Mouse (Mus musculus): ENCODE data around the gene Vmn2r63.
"Not testable (repeated sequence)": the region's sequence is repeated elsewhere in the genome, so short reads cannot be mapped to it uniquely, and the experiment has no call there.

Vmn2r63 gene

DNA sequence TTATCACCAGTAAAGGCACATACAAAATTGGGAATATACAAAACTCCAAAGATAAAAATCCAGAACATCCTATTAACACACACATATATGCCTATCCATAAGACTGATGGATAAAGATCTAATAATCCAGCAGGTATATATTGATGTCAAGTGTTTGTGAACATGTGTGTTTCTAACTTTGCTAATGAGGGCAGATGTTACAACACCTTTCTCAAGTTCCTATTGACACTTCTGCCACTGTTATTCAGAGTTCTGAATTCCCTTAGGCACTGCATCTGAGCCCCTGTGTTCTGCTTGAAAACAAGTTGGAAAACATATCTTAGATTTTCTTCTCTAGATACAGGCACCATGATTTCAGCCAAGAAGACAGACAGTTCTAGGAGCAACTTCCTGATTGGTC, at the start of gene Vmn2r63:
Gene Vmn2r63 (minus strand): TSS at position 101 of the 400 bp plus-strand sequence.
- not testable (repeated sequence) for DNase-seq

DNA sequence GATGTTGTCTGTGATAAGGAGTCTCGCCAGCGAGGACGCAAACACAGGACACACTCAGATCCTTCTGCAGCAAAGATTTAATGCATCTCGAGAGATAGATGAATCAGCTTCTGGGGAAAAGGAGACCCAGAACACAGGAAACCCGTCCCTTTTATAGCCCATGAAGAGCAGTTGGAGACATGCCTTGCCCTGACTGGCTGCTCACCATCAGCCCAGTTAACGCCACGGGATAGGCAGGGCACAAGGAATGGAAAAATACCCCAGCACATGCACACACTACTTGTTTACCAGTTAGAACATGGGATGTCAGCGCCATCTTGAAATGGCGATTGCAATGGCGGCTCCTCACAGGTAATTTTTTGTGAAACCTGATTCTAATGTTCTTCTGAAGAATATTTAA, 47.1 kb upstream of the Vmn2r63 start:
- DNase-seq = no peak

DNA sequence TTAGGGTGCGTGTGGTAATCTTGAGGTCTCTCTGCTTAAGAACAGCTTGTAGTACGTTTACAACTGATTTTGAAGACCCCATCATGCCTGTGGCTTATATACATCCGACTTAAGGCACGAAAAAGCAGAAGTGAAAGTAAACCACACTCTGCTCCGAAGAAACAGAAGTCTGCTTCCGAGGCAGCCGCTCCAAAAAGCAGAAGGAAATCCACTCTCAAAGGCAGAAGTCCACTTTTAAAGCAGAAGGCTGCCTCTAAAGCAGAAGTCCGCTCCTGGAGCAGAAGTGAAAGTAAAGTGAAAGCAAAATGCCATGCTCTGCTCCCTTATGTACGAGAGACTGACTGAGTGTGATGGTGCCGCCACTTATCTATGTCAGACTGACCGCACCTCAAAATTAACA, 46.5 kb upstream of the Vmn2r63 start:
- DNase-seq = no peak

DNA sequence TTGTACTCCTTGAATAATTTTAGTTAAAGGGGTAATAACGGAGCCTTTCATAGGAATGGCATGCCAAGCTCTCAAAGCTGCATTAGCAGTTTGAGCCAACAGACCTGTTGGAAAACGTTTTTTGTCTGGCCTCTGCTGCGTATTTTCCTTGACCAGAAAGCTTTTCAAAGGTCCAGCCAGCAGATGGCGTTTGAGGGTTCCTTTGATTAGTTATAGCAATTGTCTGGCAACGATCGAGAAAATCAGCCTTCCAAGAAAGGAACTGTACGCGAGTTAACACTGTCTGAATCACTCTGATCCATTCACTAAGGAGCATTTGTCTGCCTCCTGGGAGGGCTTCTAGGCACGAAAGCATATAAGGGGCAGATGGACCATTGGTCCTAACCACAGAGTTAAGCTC, 31.6 kb upstream of the Vmn2r63 start:
- no peak for DNase-seq

DNA sequence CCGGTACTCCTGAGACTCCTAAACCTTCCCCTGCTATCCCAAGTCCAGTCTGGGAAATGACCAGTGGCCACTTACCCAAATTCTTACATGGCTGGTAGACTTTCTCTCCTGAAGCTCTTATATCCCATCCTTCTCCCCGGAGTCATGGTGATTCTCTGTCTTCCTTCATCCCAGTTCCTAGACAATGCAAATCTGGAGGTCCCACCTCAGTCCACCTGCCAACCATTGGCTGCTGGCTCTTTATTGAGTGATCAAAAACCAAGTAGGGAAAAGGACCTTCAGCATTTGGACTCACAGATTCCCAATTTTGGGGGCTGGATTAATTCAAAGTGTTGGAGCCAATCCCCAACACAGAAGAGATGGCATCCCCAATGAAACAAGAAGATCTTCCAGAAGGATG, 35.6 kb downstream of the Vmn2r63 start:
- DNase-seq = not testable (repeated sequence)

DNA sequence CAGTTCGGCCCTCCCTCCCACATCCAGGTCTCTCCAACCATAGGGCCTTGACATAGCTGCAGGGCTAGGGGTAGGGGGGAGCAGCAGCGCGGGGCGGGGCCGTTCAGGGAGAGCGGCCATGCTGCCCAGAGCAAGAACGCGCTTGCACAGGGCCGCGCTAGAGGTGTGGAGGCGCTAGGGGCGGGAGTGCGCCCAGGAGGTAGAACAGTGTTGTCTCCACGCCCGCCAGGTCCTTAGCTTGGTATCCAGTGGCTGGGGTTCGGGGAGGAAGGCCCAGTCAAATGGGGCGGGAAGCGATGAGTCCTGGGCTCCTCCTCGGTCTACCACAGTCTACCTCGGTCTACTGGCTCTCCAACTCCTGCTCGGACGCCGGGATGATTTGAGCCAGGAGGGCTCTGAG, 55.5 kb downstream of the Vmn2r63 start:
- DNase-seq = no peak

DNA sequence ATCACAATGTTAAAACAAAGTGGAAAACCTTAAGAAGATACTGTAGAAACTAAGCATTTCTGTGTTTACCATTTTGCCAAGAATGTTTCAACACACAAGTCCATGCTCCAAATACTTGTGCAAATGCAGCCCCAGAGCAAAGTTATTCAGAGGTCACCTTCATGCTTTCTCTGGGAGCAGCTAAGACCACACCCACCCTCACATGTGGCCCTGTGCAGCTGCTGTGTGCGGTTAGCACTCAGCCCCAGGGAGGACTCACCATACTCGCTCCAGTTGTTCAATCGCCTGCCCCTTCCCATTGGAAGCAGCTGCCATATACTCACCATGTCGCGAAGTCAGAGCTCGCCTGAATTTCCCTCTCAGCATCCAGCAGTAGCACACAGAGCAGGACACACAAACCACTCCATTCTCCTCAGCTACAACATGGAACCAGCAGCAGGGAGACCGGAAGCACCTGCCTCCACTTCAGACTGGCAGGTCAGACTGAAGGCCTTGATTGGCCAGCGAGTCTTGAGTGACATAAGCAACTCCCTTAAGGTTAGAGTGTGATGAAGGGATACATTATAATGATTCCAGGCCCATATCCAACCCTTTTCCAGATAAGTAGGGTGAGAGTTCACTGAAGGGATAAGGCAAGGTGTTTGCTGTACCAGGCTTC, 66.7 kb downstream of the Vmn2r63 start, which contains the start of gene Gm2381:
Gene Gm2381 (minus strand): TSS at position 434 of the 658 bp plus-strand sequence.
- not testable (repeated sequence) for DNase-seq
